Mouse (Mus musculus) CH12.LX (cell line): ENCODE results near the gene Kcnj9. TPM values are rescaled to one million over a fixed set of nuclear protein-coding genes. Genes with fewer than 3 reads are reported as not detected.

Source experiments
- DNase-seq: peaks from one replicate; pipeline ENCODE4 v3.0.0-alpha.2; 2013; ENCODE audit errors: extremely low read depth
- H3K27ac ChIP-seq: 2 replicates; pipeline ENCODE4 v1.5.1; 2012; ENCODE audit warnings: low read depth, mild to moderate bottlenecking, control low read depth, moderate library complexity; ENCODE audit not compliant: insufficient read depth
- H3K27me3 ChIP-seq: replicated peaks from 2 replicates; pipeline ENCODE3; 2012; ENCODE audit warnings: inconsistent platforms
- H3K36me3 ChIP-seq, 2 experiments: replicated peaks in 1 of 2; 2 replicates each; pipeline versions ENCODE3 to v1.6.1; 2012; ENCODE audit warnings: inconsistent platforms in 1 of 2, low read length in 1 of 2, mild to moderate bottlenecking in 1 of 2, mixed read lengths in 1 of 2, moderate library complexity in 1 of 2; ENCODE audit not compliant: control insufficient read depth in 1 of 2, insufficient read depth in 1 of 2
- H3K4me1 ChIP-seq, 2 experiments: 2 replicates each; pipeline ENCODE4 v1.6.1; 2012; ENCODE audit warnings: inconsistent platforms in 1 of 2, moderate library complexity in 1 of 2; ENCODE audit not compliant: insufficient read depth in 2 of 2, control insufficient read depth in 1 of 2
- H3K4me2 ChIP-seq: 2 replicates; pipeline ENCODE4 v1.6.1; 2012; ENCODE audit warnings: low read depth, mild to moderate bottlenecking, control low read depth; ENCODE audit not compliant: poor library complexity, insufficient read depth, severe bottlenecking
- H3K4me3 ChIP-seq, 3 experiments: fragments of 150-350 bp in 1 of 3; sonication (generic) in 1 of 3; replicated peaks in 1 of 3; 2 replicates each; pipeline versions ENCODE3 to v1.5.1; 2011 to 2012; ENCODE audit warnings: low read depth in 2 of 3, low read length in 2 of 3, mild to moderate bottlenecking in 2 of 3, moderate library complexity in 2 of 3, control low read depth in 1 of 3, improper control_type of control experiment in 1 of 3, inconsistent platforms in 1 of 3, mixed read lengths in 1 of 3; ENCODE audit not compliant: poor library complexity in 1 of 3
- H3K79me2 ChIP-seq: replicated peaks from 2 replicates; pipeline ENCODE4 v1.6.1; 2012; ENCODE audit warnings: mild to moderate bottlenecking, moderate library complexity; ENCODE audit not compliant: control insufficient read depth, poor library complexity, insufficient read depth, severe bottlenecking; ENCODE audit errors: extremely low read depth
- H3K9ac ChIP-seq: 2 replicates; pipeline ENCODE4 v1.6.1; 2012; ENCODE audit warnings: low read depth, mild to moderate bottlenecking, control low read depth, moderate library complexity; ENCODE audit not compliant: insufficient read depth
- H3K9me3 ChIP-seq: replicated peaks from 2 replicates; pipeline ENCODE3; 2012; ENCODE audit warnings: low read length, inconsistent platforms, mixed read lengths
- BHLHE40 ChIP-seq: IDR thresholded peaks from 2 replicates; pipeline ENCODE4 v1.6.1; 2011; ENCODE audit warnings: mild to moderate bottlenecking, low read depth, low read length, improper control_type of control experiment
- E2F4 ChIP-seq: IDR thresholded peaks from 2 replicates; pipeline ENCODE4 v1.6.1; 2011; ENCODE audit warnings: low read depth, low read length, improper control_type of control experiment; ENCODE audit not compliant: insufficient replicate concordance
- ELF1 ChIP-seq: IDR thresholded peaks from 2 replicates; pipeline ENCODE4 v1.6.1; 2014; ENCODE audit warnings: low read depth, mild to moderate bottlenecking, inconsistent platforms, low read length, improper control_type of control experiment
- EP300 ChIP-seq: IDR thresholded peaks from 2 replicates; pipeline ENCODE4 v1.6.1; 2011; ENCODE audit warnings: low read length, improper control_type of control experiment
- ETS1 ChIP-seq: conservative IDR thresholded peaks from 2 replicates; pipeline ENCODE4 v1.6.1; 2012; ENCODE audit warnings: low read depth, mild to moderate bottlenecking, inconsistent platforms, low read length, improper control_type of control experiment, moderate library complexity
- MAFK ChIP-seq: IDR thresholded peaks from 2 replicates; pipeline ENCODE4 v1.6.1; 2011; ENCODE audit warnings: low read length, improper control_type of control experiment; ENCODE audit not compliant: insufficient replicate concordance
- MAX ChIP-seq: IDR thresholded peaks from 2 replicates; pipeline ENCODE4 v1.6.1; 2011; ENCODE audit warnings: low read length, improper control_type of control experiment
- MAZ ChIP-seq: IDR thresholded peaks from 2 replicates; pipeline ENCODE4 v1.6.1; 2012; ENCODE audit warnings: low read depth, mild to moderate bottlenecking, inconsistent platforms, low read length, improper control_type of control experiment, moderate library complexity
- MEF2A ChIP-seq: IDR thresholded peaks from 2 replicates; pipeline ENCODE4 v1.6.1; 2014; ENCODE audit warnings: low read depth, mild to moderate bottlenecking, inconsistent platforms, low read length, improper control_type of control experiment, borderline replicate concordance
- NELFE ChIP-seq: IDR thresholded peaks from 2 replicates; pipeline ENCODE4 v1.6.1; 2011; ENCODE audit warnings: low read depth, low read length, improper control_type of control experiment
- PAX5 ChIP-seq: IDR thresholded peaks from 2 replicates; pipeline ENCODE4 v1.6.1; 2012; ENCODE audit warnings: low read length, inconsistent platforms, mixed read lengths
- POLR2A ChIP-seq: IDR thresholded peaks from 2 replicates; pipeline ENCODE4 v1.6.1; 2011; ENCODE audit warnings: low read depth, mild to moderate bottlenecking, improper control_type of control experiment, low read length
- POLR2AphosphoS2 ChIP-seq: IDR thresholded peaks from 2 replicates; pipeline ENCODE4 v1.6.1; 2011; ENCODE audit warnings: low read depth, low read length, improper control_type of control experiment
- RAD21 ChIP-seq: IDR thresholded peaks from 2 replicates; pipeline ENCODE4 v1.6.1; 2011; ENCODE audit warnings: low read depth, mild to moderate bottlenecking, low read length, improper control_type of control experiment, moderate library complexity
- SMC3 ChIP-seq: IDR thresholded peaks from 2 replicates; pipeline ENCODE4 v1.6.1; 2011; ENCODE audit warnings: low read depth, low read length, improper control_type of control experiment
- TBP ChIP-seq: conservative IDR thresholded peaks from 2 replicates; pipeline ENCODE4 v1.6.1; 2011; ENCODE audit warnings: low read depth, low read length, improper control_type of control experiment
- UBTF ChIP-seq: IDR thresholded peaks from 2 replicates; pipeline ENCODE4 v1.6.1; 2012; ENCODE audit warnings: low read depth, mild to moderate bottlenecking, inconsistent platforms, low read length, improper control_type of control experiment, moderate library complexity
- USF1 ChIP-seq: IDR thresholded peaks from 2 replicates; pipeline ENCODE4 v1.6.1; 2014; ENCODE audit warnings: low read depth, mild to moderate bottlenecking, inconsistent platforms, low read length, improper control_type of control experiment
- USF2 ChIP-seq: conservative IDR thresholded peaks from 2 replicates; pipeline ENCODE4 v1.6.1; 2011; ENCODE audit warnings: low read depth, low read length, improper control_type of control experiment
- ZC3H11A ChIP-seq: IDR thresholded peaks from 2 replicates; pipeline ENCODE4 v1.6.1; 2012; ENCODE audit warnings: low read depth, mild to moderate bottlenecking, inconsistent platforms, low read length, improper control_type of control experiment
- ZMIZ1 ChIP-seq: IDR thresholded peaks from 2 replicates; pipeline ENCODE4 v1.6.1; 2012; ENCODE audit warnings: low read depth, mild to moderate bottlenecking, inconsistent platforms, low read length, improper control_type of control experiment
- dilution Hi-C: fragments of 300-500 bp; cut with MboI; formaldehyde crosslinking; loops from 2 replicates; pipeline ENCODE4 v1.14.3; 2020; ENCODE audit warnings: low sequenced_read_pairs; ENCODE audit not compliant: extremely low pct_unique_long_range_greater_than_20kb, extremely low pct_ligation_motif_present
- in situ Hi-C: fragments of 300-500 bp; cut with MboI; formaldehyde crosslinking; loops from 3 replicates; pipeline ENCODE4 v1.14.3; 2019; ENCODE audit warnings: low sequenced_read_pairs, low pct_ligation_motif_present, low pct_unique_long_range_greater_than_20kb, mixed read lengths
- polyA plus RNA-seq: library from polyadenylated mRNA; unstranded; fragments of >175 nt; gene quantifications from 2 replicates; pipeline ENCODE4 v1.2.1, GENCODE M21; 2012; ENCODE audit warnings: low read depth; ENCODE audit not compliant: insufficient read length
- total RNA-seq, 2 experiments: library from RNA; depleted of rRNA; stranded (reverse); fragments of 300-350 nt in 1 of 2; fragments of >200 nt in 1 of 2; gene quantifications; 2 replicates each; pipeline ENCODE4 v1.2.3; 2012 to 2014

Gene Kcnj9
- total and polyA plus RNA-seq, 3 experiments = 0.04 to 0.10 TPM; not detected in 1

DNA sequence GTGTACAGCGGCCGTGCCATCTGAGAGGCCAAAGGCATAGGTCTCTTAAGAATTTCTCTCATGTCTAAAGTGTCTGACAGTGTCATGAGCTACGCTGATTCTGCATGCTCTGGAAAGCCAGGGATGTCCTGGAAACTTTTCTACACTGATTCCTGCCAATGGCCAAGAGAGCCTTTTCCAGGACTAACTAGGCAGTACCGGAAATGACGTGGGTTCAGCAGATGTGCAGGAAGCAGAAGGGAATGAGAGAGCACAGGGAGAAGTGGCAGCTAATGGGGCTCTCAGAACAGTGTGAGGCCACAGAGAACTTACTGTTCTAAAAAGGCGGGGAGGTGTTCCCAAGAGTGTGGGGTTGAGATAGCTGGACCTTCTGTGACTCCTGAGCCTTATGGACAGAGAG lies 55.7 kb downstream of the Kcnj9 start:
- H3K36me3 ChIP-seq = no peaks in the 10 kb centered on the region
- TF ChIP-seq BHLHE40 = no peak
- no peak for TF ChIP-seq USF1
- no peak for TF ChIP-seq UBTF
- no peak for TF ChIP-seq POLR2A
- no peak for TF ChIP-seq RAD21
- no peak for TF ChIP-seq USF2
- TF ChIP-seq ZMIZ1 = no peak
- no peak for TF ChIP-seq E2F4
- no peak for TF ChIP-seq MEF2A
- no peak for TF ChIP-seq POLR2AphosphoS2
- TF ChIP-seq ELF1 = no peak
- no peak for TF ChIP-seq EP300
- no peak for TF ChIP-seq PAX5
- TF ChIP-seq ETS1 = no peak
- no peak for TF ChIP-seq TBP
- no peak for TF ChIP-seq MAFK
- TF ChIP-seq NELFE = no peak
- TF ChIP-seq MAX = no peak
- no peak for TF ChIP-seq SMC3
- dilution Hi-C loops (no loop called here), in situ Hi-C loops (no loop called here)
- H3K9ac ChIP-seq = no peak overlapping the region
- peaks cover 10 to 21% of the 10 kb centered on the region in 2 experiments for H3K4me1 ChIP-seq
- H3K27ac ChIP-seq = no peak overlapping the region
- H3K4me3 ChIP-seq = no peak overlapping the region
- no peaks in the 10 kb centered on the region for H3K27me3 ChIP-seq
- H3K79me2 ChIP-seq = no peaks in the 10 kb centered on the region
- DNase-seq = no peak
- H3K4me2 ChIP-seq = no peak overlapping the region
- no peaks in the 10 kb centered on the region for H3K9me3 ChIP-seq

DNA sequence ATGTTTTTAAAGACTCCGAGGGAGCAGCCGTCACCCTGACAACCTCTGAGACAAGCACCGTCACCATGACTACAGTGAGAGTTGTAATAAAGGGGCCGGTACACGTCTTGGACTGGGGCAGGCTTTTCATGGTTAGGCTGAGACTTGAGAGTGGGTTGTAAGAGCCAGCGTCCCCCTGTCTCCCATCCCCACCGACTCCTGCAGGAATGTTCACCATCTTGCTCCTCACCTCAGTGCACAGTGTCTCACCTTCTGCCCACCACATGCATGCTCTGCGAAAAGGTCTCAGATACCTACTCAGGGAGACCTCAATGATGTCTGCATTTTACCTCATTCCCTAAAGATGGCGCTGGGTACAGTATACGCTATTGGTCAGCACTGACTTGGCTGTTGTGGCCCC lies 57.4 kb downstream of the Kcnj9 start:
- H3K79me2 ChIP-seq = no peaks in the 10 kb centered on the region
- no peaks in the 10 kb centered on the region for H3K36me3 ChIP-seq
- H3K4me1 ChIP-seq = peaks cover 0 to 6% of the 10 kb centered on the region in 2 experiments; a peak in 2 of 4 replicates
- no peaks in the 10 kb centered on the region for H3K9me3 ChIP-seq
- dilution Hi-C loops = no loop called here
- no peaks in the 10 kb centered on the region for H3K27me3 ChIP-seq
- TF ChIP-seq MAFK = no peak
- TF ChIP-seq UBTF = no peak
- TF ChIP-seq RAD21 = no peak
- TF ChIP-seq MAX = no peak
- no peak for TF ChIP-seq ZC3H11A
- no peak for TF ChIP-seq USF2
- TF ChIP-seq MAZ = no peak
- TF ChIP-seq, all 38 proteins: peak for 0
- Histone ChIP-seq H3K9ac (no peak overlapping the region), H3K4me3 (no peak overlapping the region), H3K4me2 (no peak overlapping the region), H3K27ac (no peak overlapping the region)
- DNase-seq = no peak
- in situ Hi-C loops = no loop called here
